Mouse (Mus musculus): Measurements from ENCODE around the gene Lrrc34. TPM values are rescaled to one million over a fixed set of nuclear protein-coding genes. Genes with fewer than 3 reads are reported as not detected.

Gene Lrrc34
- total RNA-seq, 2 experiments from 2014 or later = not detected

GRCm38 (mm10) chr3:30599711-30600545 is 47.7 kb downstream of the Lrrc34 start, which contains the start of gene Actrt3:
Actrt3 (minus strand) TSS chr3:30599939.
- DNase-seq = peak; percentile 19

GRCm38 (mm10) chr3:30597271-30597670 is 50.4 kb downstream of the Lrrc34 start:
- no peak for DNase-seq

GRCm38 (mm10) chr3:30595111-30595832 is 52.4 kb downstream of the Lrrc34 start:
- peak; percentile 37 for DNase-seq

GRCm38 (mm10) chr3:30593719-30594485 is 53.8 kb downstream of the Lrrc34 start:
- DNase-seq = no peak

GRCm38 (mm10) chr3:30592418-30592853 is 55.2 kb downstream of the Lrrc34 start:
- DNase-seq = no peak

- DNase-seq = no peak
These were observed 58.8 kb downstream of the Lrrc34 start for GRCm38 (mm10) chr3:30588865-30589264.

Other genes starting within 250 kb of the Lrrc34 start
- gene Mecom, start 99.9 kb downstream of the Lrrc34 start, total RNA-seq (2021) = 10 to 100 TPM; 10.1 to 14.5 TPM
- not detected for gene Actrt3, start 47.9 kb downstream of the Lrrc34 start, total RNA-seq (2021)
- gene Mynn, start 45.8 kb downstream of the Lrrc34 start, total RNA-seq (2021) = 10 to 100 TPM; 11.7 to 15.0 TPM
- not detected for gene Lrriq4, start 3.4 kb downstream of the Lrrc34 start, total RNA-seq (2021)
- not detected for gene Lrrc31, start 52.0 kb upstream of the Lrrc34 start, total RNA-seq (2021)
- under 1 TPM; 0.26 to 0.36 TPM for gene Samd7, start 98.4 kb upstream of the Lrrc34 start, total RNA-seq (2021)
- gene Sec62, start 145.0 kb upstream of the Lrrc34 start, total RNA-seq (2021) = 10 to 100 TPM; 53.1 to 67.8 TPM
- gene Gpr160, start 208.1 kb upstream of the Lrrc34 start, total RNA-seq (2021) = 1 to 10 TPM in 1 of 2 experiments, under 1 TPM in 1; 0.87 to 1.7 TPM